Mouse (Mus musculus): ENCODE data around the gene Smap2.

GRCm38 (mm10) chr4:120952163-120952562 lies 64.9 kb downstream of the Smap2 start:
- no peak for TF ChIP-seq ETS1 (conservative IDR thresholded peaks at IDR 0.05; ENCODE audit: low read depth, low read length)
- no peak for TF ChIP-seq ZMIZ1 (IDR thresholded peaks at IDR 0.05; ENCODE audit: low read depth, low read length)
